Mouse (Mus musculus): ENCODE measurements around the gene Clip1. TPM values are rescaled to one million over a fixed set of nuclear protein-coding genes. Genes with fewer than 3 reads are reported as not detected.

The Clip1 gene
- polyA plus RNA-seq, 1 experiment from 2014 or later: 21.6 TPM

DNA sequence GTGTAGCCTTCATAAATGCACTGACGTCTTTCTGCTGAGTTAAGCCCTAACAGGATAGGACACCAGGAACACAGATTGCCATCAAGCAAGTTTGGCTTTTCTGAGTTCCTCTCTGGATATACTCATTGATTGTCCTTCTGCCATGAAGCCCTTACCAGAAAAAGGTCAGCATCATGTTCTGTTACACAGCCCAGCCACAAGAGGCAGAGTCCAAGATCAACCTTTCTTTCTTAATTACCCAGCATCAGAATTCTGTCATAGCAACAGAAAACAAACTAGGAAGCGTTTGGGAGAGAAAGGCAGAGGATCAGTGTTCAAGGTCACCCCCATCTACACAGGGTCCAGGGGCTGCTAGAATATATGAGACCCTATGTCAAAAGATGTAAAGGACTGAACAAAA lies 33.6 kb downstream of the Clip1 start:
- H3K9ac ChIP-seq (ENCODE audit: low read depth, low read length): no peak overlapping the region
- H3K36me3 ChIP-seq (ENCODE audit: insufficient read depth, low read length): 0 out of 2 replicates have a peak, but pooled peaks cover 5% of the 10 kb centered on the region
- H3K27me3 ChIP-seq (ENCODE audit: insufficient read depth, low read length): no peaks in the 10 kb centered on the region
- H3K9me3 ChIP-seq (replicated peaks; ENCODE audit: low read length): no peaks in the 10 kb centered on the region
- no peak overlapping the region for H3K27ac ChIP-seq
- TF ChIP-seq CTCF (IDR thresholded peaks at IDR 0.05; ENCODE audit: low read depth): peak; percentile 32; the same call in 1 of the 2 replicates
- DNase-seq (ENCODE audit: low spot score) (no peak), ATAC-seq (replicated peaks; ENCODE audit: low FRiP score, low read depth) (no peak)
- H3K4me3 ChIP-seq (replicated peaks; ENCODE audit: low read depth, low read length): no peak overlapping the region
- WGBS: 65% methylated on average over 2 of the region's 2 CpGs
- H3K4me1 ChIP-seq (replicated peaks; ENCODE audit: insufficient read depth, low read length): no peaks in the 10 kb centered on the region
- no peak overlapping the region for H3K4me2 ChIP-seq (ENCODE audit: low read length)

DNA sequence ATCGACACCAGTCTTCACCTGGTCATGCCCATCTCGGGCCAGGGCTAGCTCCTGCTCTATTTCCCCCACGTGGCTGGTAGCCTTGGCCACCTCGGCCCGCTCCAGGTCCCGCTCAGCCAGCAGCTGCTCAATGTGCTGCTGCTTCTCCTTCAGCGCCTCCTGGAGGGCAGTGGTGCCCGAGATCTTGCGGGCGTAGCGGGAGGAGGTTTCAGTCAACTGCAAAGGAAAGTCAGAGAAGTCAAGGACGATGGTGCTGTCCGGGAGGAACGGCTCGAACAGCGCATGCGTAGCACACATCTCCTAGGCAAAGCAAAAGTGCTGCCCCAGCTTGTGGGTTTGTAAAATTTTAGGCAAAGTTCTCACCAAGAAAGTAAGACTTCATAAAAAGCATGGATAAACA lies 42.0 kb downstream of the Clip1 start:
- no peaks in the 10 kb centered on the region for H3K27me3 ChIP-seq (ENCODE audit: insufficient read depth, low read length)

DNA sequence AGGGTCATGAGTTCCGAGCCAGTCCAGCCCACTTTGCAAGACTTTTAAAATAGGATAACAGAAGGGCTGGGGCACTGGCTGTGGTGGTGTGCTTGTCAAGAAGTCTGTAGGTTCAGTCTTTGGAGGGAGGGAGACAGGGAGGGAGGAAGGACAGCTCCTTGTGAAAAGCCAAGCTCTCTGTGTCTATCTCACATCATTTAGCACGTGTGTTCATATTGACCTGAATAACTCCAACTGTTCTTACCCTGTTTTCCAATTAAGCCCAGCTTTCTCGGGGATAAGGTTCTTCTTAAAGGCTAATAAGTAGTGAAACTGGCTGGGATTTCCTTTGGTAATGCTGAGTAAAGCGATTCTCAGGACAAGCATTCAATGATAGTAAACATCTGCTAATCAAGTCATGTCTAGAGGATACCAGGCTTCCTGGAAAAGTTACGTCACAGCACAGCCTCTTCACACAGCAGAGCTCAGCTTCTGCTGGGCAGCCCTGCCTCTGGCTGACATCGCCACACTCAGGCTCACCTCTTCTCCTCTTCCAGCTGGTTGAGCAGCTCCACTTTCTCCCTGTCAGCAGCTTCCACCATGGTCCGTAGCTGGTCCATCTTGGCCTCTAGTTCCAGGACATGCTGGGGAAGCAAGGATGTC lies 43.0 kb downstream of the Clip1 start:
- no peaks in the 10 kb centered on the region for H3K4me1 ChIP-seq (replicated peaks; ENCODE audit: insufficient read depth, low read length)
- no peak overlapping the region for H3K9ac ChIP-seq (ENCODE audit: low read depth, low read length)
- H3K4me2 ChIP-seq (ENCODE audit: low read length): no peak overlapping the region
- no peak for DNase-seq (ENCODE audit: low spot score)
- no peaks in the 10 kb centered on the region for H3K9me3 ChIP-seq (replicated peaks; ENCODE audit: low read length)
- H3K27me3 ChIP-seq (ENCODE audit: insufficient read depth, low read length): no peaks in the 10 kb centered on the region
- TF ChIP-seq CTCF (IDR thresholded peaks at IDR 0.05; ENCODE audit: low read depth): no peak
- no peak for ATAC-seq (replicated peaks; ENCODE audit: low FRiP score, low read depth)
- H3K36me3 ChIP-seq (ENCODE audit: insufficient read depth, low read length): peaks cover 31% of the 10 kb centered on the region; the same call in 1 of the 2 replicates
- H3K27ac ChIP-seq: no peak overlapping the region
- H3K4me3 ChIP-seq (replicated peaks; ENCODE audit: low read depth, low read length): no peak overlapping the region
- WGBS: 77% methylated on average over 7 of the region's 7 CpGs

More for the DNA sequence above, 42.0 kb downstream of the Clip1 start:
- ATAC-seq (replicated peaks; ENCODE audit: low FRiP score, low read depth): no peak
- no peak overlapping the region for H3K4me3 ChIP-seq (replicated peaks; ENCODE audit: low read depth, low read length)
- no peaks in the 10 kb centered on the region for H3K9me3 ChIP-seq (replicated peaks; ENCODE audit: low read length)
- no peaks in the 10 kb centered on the region for H3K4me1 ChIP-seq (replicated peaks; ENCODE audit: insufficient read depth, low read length)
- no peak overlapping the region for H3K27ac ChIP-seq
- no peak overlapping the region for H3K9ac ChIP-seq (ENCODE audit: low read depth, low read length)
- DNase-seq (ENCODE audit: low spot score): no peak
- peaks cover 26% of the 10 kb centered on the region; the same call in 1 of the 2 replicates for H3K36me3 ChIP-seq (ENCODE audit: insufficient read depth, low read length)
- no peak overlapping the region for H3K4me2 ChIP-seq (ENCODE audit: low read length)
- no peak for TF ChIP-seq CTCF (IDR thresholded peaks at IDR 0.05; ENCODE audit: low read depth)
- 94% methylated on average over 17 of the region's 17 CpGs for WGBS

DNA sequence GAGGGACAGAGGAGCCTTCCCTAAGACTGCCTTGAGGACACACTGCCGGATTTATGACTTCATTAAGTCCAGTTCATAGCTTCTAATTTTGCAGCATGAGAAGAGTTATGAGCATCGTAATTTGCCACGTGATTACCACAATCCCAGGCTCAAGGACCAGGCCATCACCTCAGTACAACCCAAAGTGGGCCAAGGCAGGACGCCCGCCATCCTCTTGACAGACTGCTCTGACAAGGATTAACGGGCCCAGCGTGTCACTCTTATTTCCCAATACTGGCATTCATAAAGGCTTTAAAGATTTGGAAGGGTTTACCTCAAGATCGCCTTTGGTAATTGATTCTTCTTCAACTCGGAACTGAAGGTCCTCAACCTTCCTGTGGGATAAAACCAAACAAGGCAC lies 44.2 kb downstream of the Clip1 start:
- no peak overlapping the region for H3K9ac ChIP-seq (ENCODE audit: low read depth, low read length)
- no peaks in the 10 kb centered on the region for H3K9me3 ChIP-seq (replicated peaks; ENCODE audit: low read length)
- DNase-seq (ENCODE audit: low spot score) (no peak), ATAC-seq (replicated peaks; ENCODE audit: low FRiP score, low read depth) (no peak)
- no peak overlapping the region for H3K4me3 ChIP-seq (replicated peaks; ENCODE audit: low read depth, low read length)
- WGBS: 75% methylated on average over 9 of the region's 9 CpGs
- H3K27ac ChIP-seq: no peak overlapping the region
- TF ChIP-seq CTCF (IDR thresholded peaks at IDR 0.05; ENCODE audit: low read depth): no peak
- H3K27me3 ChIP-seq (ENCODE audit: insufficient read depth, low read length): no peaks in the 10 kb centered on the region
- no peaks in the 10 kb centered on the region for H3K4me1 ChIP-seq (replicated peaks; ENCODE audit: insufficient read depth, low read length)
- H3K4me2 ChIP-seq (ENCODE audit: low read length): no peak overlapping the region
- H3K36me3 ChIP-seq (ENCODE audit: insufficient read depth, low read length): peaks cover 33% of the 10 kb centered on the region; the same call in 1 of the 2 replicates

DNA sequence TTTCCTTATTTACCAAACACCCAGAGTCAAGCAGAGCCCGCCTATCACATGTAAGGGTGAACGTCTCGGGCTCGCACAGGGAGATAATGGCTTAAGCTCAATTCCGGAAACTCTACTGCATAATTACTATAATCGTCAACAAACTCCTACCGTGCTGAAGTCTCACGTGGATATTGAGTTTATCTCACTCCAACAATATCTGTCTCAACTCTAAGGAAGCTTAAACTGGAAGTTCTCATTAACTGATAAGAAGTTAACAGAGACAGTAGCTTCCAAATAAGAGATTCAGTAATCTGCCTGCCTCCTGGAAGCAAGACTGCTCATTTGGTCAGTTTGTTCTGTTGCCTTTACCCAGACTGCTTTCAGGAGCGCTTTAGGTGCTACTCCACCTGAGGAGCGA lies 53.2 kb downstream of the Clip1 start:
- Histone ChIP-seq H3K36me3 (ENCODE audit: insufficient read depth, low read length) (0 out of 2 replicates have a peak, but pooled peaks cover 7% of the 10 kb centered on the region), H3K27ac (no peak overlapping the region), H3K9ac (ENCODE audit: low read depth, low read length) (no peak overlapping the region), H3K27me3 (ENCODE audit: insufficient read depth, low read length) (no peaks in the 10 kb centered on the region), H3K9me3 (replicated peaks; ENCODE audit: low read length) (no peaks in the 10 kb centered on the region), H3K4me3 (replicated peaks; ENCODE audit: low read depth, low read length) (no peak overlapping the region), H3K4me2 (ENCODE audit: low read length) (no peak overlapping the region), H3K4me1 (replicated peaks; ENCODE audit: insufficient read depth, low read length) (no peaks in the 10 kb centered on the region)
- no peak for DNase-seq (ENCODE audit: low spot score)
- no peak for TF ChIP-seq CTCF (IDR thresholded peaks at IDR 0.05; ENCODE audit: low read depth)
- no peak for ATAC-seq (replicated peaks; ENCODE audit: low FRiP score, low read depth)
- 87% methylated on average over 10 of the region's 10 CpGs for WGBS

DNA sequence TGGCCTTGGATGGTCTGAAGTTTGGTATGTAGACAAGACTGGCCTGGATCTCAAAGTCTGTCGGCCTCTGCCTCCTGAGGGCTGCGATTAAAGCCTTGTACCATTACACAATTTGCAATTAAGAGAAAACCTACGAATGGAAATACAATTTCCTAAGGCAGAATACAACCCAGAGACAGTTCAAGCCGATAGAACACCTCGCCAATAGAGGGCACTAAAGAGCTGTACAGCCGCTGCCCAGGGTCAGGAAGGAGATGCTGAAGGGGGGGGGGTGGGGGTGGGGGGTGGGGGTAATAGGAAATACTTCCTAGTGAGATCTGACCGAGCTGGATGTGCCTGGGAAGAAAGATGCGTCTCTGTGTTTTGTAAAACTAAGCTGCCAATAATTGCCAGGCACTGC lies 57.8 kb downstream of the Clip1 start:
- DNase-seq (ENCODE audit: low spot score) (peak; percentile 87), ATAC-seq (replicated peaks; ENCODE audit: low FRiP score, low read depth) (no peak)
- peak; percentile 72 for TF ChIP-seq CTCF (IDR thresholded peaks at IDR 0.05; ENCODE audit: low read depth)
- Histone ChIP-seq H3K9me3 (replicated peaks; ENCODE audit: low read length) (no peaks in the 10 kb centered on the region), H3K36me3 (ENCODE audit: insufficient read depth, low read length) (peaks cover 6% of the 10 kb centered on the region), H3K4me3 (replicated peaks; ENCODE audit: low read depth, low read length) (no peak overlapping the region), H3K9ac (ENCODE audit: low read depth, low read length) (no peak overlapping the region), H3K4me2 (ENCODE audit: low read length) (no peak overlapping the region), H3K27me3 (ENCODE audit: insufficient read depth, low read length) (no peaks in the 10 kb centered on the region), H3K4me1 (replicated peaks; ENCODE audit: insufficient read depth, low read length) (no peaks in the 10 kb centered on the region), H3K27ac (no peak overlapping the region)
- WGBS: 25% methylated on average over 8 of the region's 8 CpGs

DNA sequence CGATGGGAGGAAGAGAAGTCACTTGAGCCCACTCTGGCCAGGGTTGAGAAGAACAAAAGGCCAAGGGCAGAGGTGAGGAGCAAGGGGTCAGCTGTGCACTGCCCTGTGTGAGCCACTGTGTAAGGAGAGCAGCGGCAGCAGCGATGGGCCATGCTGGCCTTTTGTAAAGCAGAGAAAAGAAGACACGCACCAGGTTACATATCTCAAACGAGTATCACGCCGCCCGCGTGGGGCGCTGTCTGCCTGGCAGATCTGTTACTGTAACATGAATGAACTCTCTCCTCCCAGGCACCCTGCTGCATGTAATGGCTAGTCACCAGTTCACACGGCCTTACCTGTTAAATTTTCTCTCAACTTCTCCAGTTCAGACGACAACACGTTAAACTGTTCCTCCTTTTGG lies 62.0 kb downstream of the Clip1 start:
- no peaks in the 10 kb centered on the region for H3K27me3 ChIP-seq (ENCODE audit: insufficient read depth, low read length)
- no peaks in the 10 kb centered on the region for H3K4me1 ChIP-seq (replicated peaks; ENCODE audit: insufficient read depth, low read length)
- no peak for DNase-seq (ENCODE audit: low spot score)
- H3K27ac ChIP-seq: no peak overlapping the region
- no peak overlapping the region for H3K4me2 ChIP-seq (ENCODE audit: low read length)
- no peak for ATAC-seq (replicated peaks; ENCODE audit: low FRiP score, low read depth)
- WGBS: 77% methylated on average over 13 of the region's 13 CpGs
- no peak overlapping the region for H3K9ac ChIP-seq (ENCODE audit: low read depth, low read length)
- peak; percentile 15; the same call in 1 of the 2 replicates for TF ChIP-seq CTCF (IDR thresholded peaks at IDR 0.05; ENCODE audit: low read depth)
- peaks cover 9% of the 10 kb centered on the region for H3K36me3 ChIP-seq (ENCODE audit: insufficient read depth, low read length)
- no peak overlapping the region for H3K4me3 ChIP-seq (replicated peaks; ENCODE audit: low read depth, low read length)
- H3K9me3 ChIP-seq (replicated peaks; ENCODE audit: low read length): no peaks in the 10 kb centered on the region
